Mouse (Mus musculus): ENCODE results near the gene Usp7. TPM values are rescaled to one million over a fixed set of nuclear protein-coding genes. Genes with fewer than 3 reads are reported as not detected.

Gene Usp7
- polyA plus RNA-seq, 1 experiment from 2014 or later, result 12.5 TPM

GRCm38 (mm10) chr16:8823661-8824060, 31.6 kb upstream of the Usp7 start:
- peaks cover 1% of the 10 kb centered on the region; the same call in 1 of the 2 replicates for H3K4me1 ChIP-seq (replicated peaks)
- H3K36me3 ChIP-seq, result no peaks in the 10 kb centered on the region
- no peak overlapping the region for H3K4me3 ChIP-seq
- H3K4me2 ChIP-seq, result no peak overlapping the region
- H3K27me3 ChIP-seq, result no peaks in the 10 kb centered on the region
- no peak overlapping the region for H3K27ac ChIP-seq
- ATAC-seq (replicated peaks; ENCODE audit: insufficient number of reproducible peaks, insufficient read depth, low FRiP score, low read depth), result no peak
- H3K9me3 ChIP-seq (replicated peaks), result no peaks in the 10 kb centered on the region
- WGBS, result 67% methylated on average over 2 of the region's 2 CpGs
- no peak overlapping the region for H3K9ac ChIP-seq

GRCm38 (mm10) chr16:8822586-8822985, 30.5 kb upstream of the Usp7 start:
- Histone ChIP-seq H3K4me3 (no peak overlapping the region), H3K9ac (no peak overlapping the region), H3K27ac (no peak overlapping the region), H3K4me1 (replicated peaks) (no peaks in the 10 kb centered on the region), H3K36me3 (no peaks in the 10 kb centered on the region), H3K9me3 (replicated peaks) (no peaks in the 10 kb centered on the region), H3K27me3 (no peaks in the 10 kb centered on the region), H3K4me2 (no peak overlapping the region)
- no peak for ATAC-seq (replicated peaks; ENCODE audit: insufficient number of reproducible peaks, insufficient read depth, low FRiP score, low read depth)
- WGBS, result 77% methylated on average over 4 of the region's 4 CpGs

GRCm38 (mm10) chr16:8821429-8821828, 29.3 kb upstream of the Usp7 start:
- H3K36me3 ChIP-seq, result no peaks in the 10 kb centered on the region
- H3K9ac ChIP-seq, result no peak overlapping the region
- H3K27ac ChIP-seq, result no peak overlapping the region
- H3K27me3 ChIP-seq, result no peaks in the 10 kb centered on the region
- 60% methylated on average over 1 of the region's 1 CpGs for WGBS
- no peaks in the 10 kb centered on the region for H3K4me1 ChIP-seq (replicated peaks)
- H3K4me3 ChIP-seq, result no peak overlapping the region
- H3K9me3 ChIP-seq (replicated peaks), result no peaks in the 10 kb centered on the region
- ATAC-seq (replicated peaks; ENCODE audit: insufficient number of reproducible peaks, insufficient read depth, low FRiP score, low read depth), result no peak
- no peak overlapping the region for H3K4me2 ChIP-seq

- Histone ChIP-seq H3K9ac (no peak overlapping the region), H3K9me3 (replicated peaks) (no peaks in the 10 kb centered on the region), H3K4me2 (no peak overlapping the region), H3K4me3 (no peak overlapping the region), H3K27me3 (no peaks in the 10 kb centered on the region), H3K4me1 (replicated peaks) (no peaks in the 10 kb centered on the region), H3K27ac (no peak overlapping the region), H3K36me3 (no peaks in the 10 kb centered on the region)
- 61% methylated on average over 4 of the region's 4 CpGs for WGBS
- ATAC-seq (replicated peaks; ENCODE audit: insufficient number of reproducible peaks, insufficient read depth, low FRiP score, low read depth), result no peak
Observed at GRCm38 (mm10) chr16:8817872-8818271, 25.8 kb upstream of the Usp7 start.

- H3K9me3 ChIP-seq (replicated peaks), result no peaks in the 10 kb centered on the region
- no peak overlapping the region for H3K4me2 ChIP-seq
- no peaks in the 10 kb centered on the region for H3K27me3 ChIP-seq
- WGBS, result 85% methylated on average over 14 of the region's 14 CpGs
- ATAC-seq (replicated peaks; ENCODE audit: insufficient number of reproducible peaks, insufficient read depth, low FRiP score, low read depth), result peak; percentile 35; the same call in 1 of the 2 replicates
- H3K4me3 ChIP-seq, result no peak overlapping the region
- H3K27ac ChIP-seq, result no peak overlapping the region
- H3K9ac ChIP-seq, result no peak overlapping the region
- H3K4me1 ChIP-seq (replicated peaks), result no peaks in the 10 kb centered on the region
- no peaks in the 10 kb centered on the region for H3K36me3 ChIP-seq
Observed at GRCm38 (mm10) chr16:8810399-8811127, 18.5 kb upstream of the Usp7 start.

GRCm38 (mm10) chr16:8806703-8807102, 14.6 kb upstream of the Usp7 start:
- Histone ChIP-seq H3K4me2 (no peak overlapping the region), H3K36me3 (no peaks in the 10 kb centered on the region), H3K9me3 (replicated peaks) (no peaks in the 10 kb centered on the region), H3K27ac (no peak overlapping the region), H3K4me3 (no peak overlapping the region), H3K4me1 (replicated peaks) (no peaks in the 10 kb centered on the region), H3K9ac (no peak overlapping the region), H3K27me3 (no peaks in the 10 kb centered on the region)
- ATAC-seq (replicated peaks; ENCODE audit: insufficient number of reproducible peaks, insufficient read depth, low FRiP score, low read depth), result no peak
- 21% methylated on average over 4 of the region's 4 CpGs for WGBS

GRCm38 (mm10) chr16:8795906-8796305, 3.8 kb upstream of the Usp7 start:
- Histone ChIP-seq H3K9ac (no peak overlapping the region), H3K9me3 (replicated peaks) (no peaks in the 10 kb centered on the region), H3K4me1 (replicated peaks) (no peaks in the 10 kb centered on the region)

GRCm38 (mm10) chr16:8794952-8795351, 2.8 kb upstream of the Usp7 start:
- H3K36me3 ChIP-seq, result no peaks in the 10 kb centered on the region
- H3K4me1 ChIP-seq (replicated peaks), result no peaks in the 10 kb centered on the region
- no peak overlapping the region for H3K9ac ChIP-seq
- no peaks in the 10 kb centered on the region for H3K27me3 ChIP-seq
- no peaks in the 10 kb centered on the region for H3K9me3 ChIP-seq (replicated peaks)
- H3K27ac ChIP-seq, result no peak overlapping the region
- 7% methylated on average over 3 of the region's 3 CpGs for WGBS
- H3K4me2 ChIP-seq, result no peak overlapping the region
- no peak overlapping the region for H3K4me3 ChIP-seq
- no peak for ATAC-seq (replicated peaks; ENCODE audit: insufficient number of reproducible peaks, insufficient read depth, low FRiP score, low read depth)

More at GRCm38 (mm10) chr16:8795906-8796305, 3.8 kb upstream of the Usp7 start:
- H3K4me3 ChIP-seq, result no peak overlapping the region
- H3K27ac ChIP-seq, result no peak overlapping the region
- H3K4me2 ChIP-seq, result no peak overlapping the region
- no peaks in the 10 kb centered on the region for H3K36me3 ChIP-seq
- ATAC-seq (replicated peaks; ENCODE audit: insufficient number of reproducible peaks, insufficient read depth, low FRiP score, low read depth), result no peak
- 60% methylated on average over 2 of the region's 2 CpGs for WGBS
- no peaks in the 10 kb centered on the region for H3K27me3 ChIP-seq

- Histone ChIP-seq H3K27ac (no peak overlapping the region), H3K36me3 (no peaks in the 10 kb centered on the region), H3K4me2 (no peak overlapping the region), H3K9me3 (replicated peaks) (no peaks in the 10 kb centered on the region), H3K27me3 (no peaks in the 10 kb centered on the region), H3K4me1 (replicated peaks) (no peaks in the 10 kb centered on the region), H3K9ac (no peak overlapping the region), H3K4me3 (no peak overlapping the region)
- WGBS, result 73% methylated on average over 4 of the region's 4 CpGs
- no peak for ATAC-seq (replicated peaks; ENCODE audit: insufficient number of reproducible peaks, insufficient read depth, low FRiP score, low read depth)
Observed at GRCm38 (mm10) chr16:8790886-8791285, 1.2 kb downstream of the Usp7 start.

- H3K4me3 ChIP-seq, result no peak overlapping the region
- no peak overlapping the region for H3K4me2 ChIP-seq
- H3K36me3 ChIP-seq, result no peaks in the 10 kb centered on the region
- no peak overlapping the region for H3K27ac ChIP-seq
- no peaks in the 10 kb centered on the region for H3K4me1 ChIP-seq (replicated peaks)
- no peak overlapping the region for H3K9ac ChIP-seq
- ATAC-seq (replicated peaks; ENCODE audit: insufficient number of reproducible peaks, insufficient read depth, low FRiP score, low read depth), result no peak
- 51% methylated on average over 3 of the region's 3 CpGs for WGBS
- H3K9me3 ChIP-seq (replicated peaks), result no peaks in the 10 kb centered on the region
- no peaks in the 10 kb centered on the region for H3K27me3 ChIP-seq
Observed at GRCm38 (mm10) chr16:8784753-8785152, 7.4 kb downstream of the Usp7 start.

GRCm38 (mm10) chr16:8783198-8783913, 8.8 kb downstream of the Usp7 start:
- H3K9me3 ChIP-seq (replicated peaks), result no peaks in the 10 kb centered on the region
- no peak overlapping the region for H3K4me3 ChIP-seq
- H3K9ac ChIP-seq, result no peak overlapping the region
- H3K4me2 ChIP-seq, result no peak overlapping the region
- no peaks in the 10 kb centered on the region for H3K4me1 ChIP-seq (replicated peaks)
- H3K27ac ChIP-seq, result no peak overlapping the region
- no peak for ATAC-seq (replicated peaks; ENCODE audit: insufficient number of reproducible peaks, insufficient read depth, low FRiP score, low read depth)
- no peaks in the 10 kb centered on the region for H3K27me3 ChIP-seq
- 75% methylated on average over 16 of the region's 16 CpGs for WGBS
- no peaks in the 10 kb centered on the region for H3K36me3 ChIP-seq

- 87% methylated on average over 2 of the region's 2 CpGs for WGBS
- Histone ChIP-seq H3K4me1 (replicated peaks) (no peaks in the 10 kb centered on the region), H3K36me3 (no peaks in the 10 kb centered on the region), H3K27me3 (no peaks in the 10 kb centered on the region), H3K27ac (no peak overlapping the region), H3K4me3 (no peak overlapping the region), H3K9ac (no peak overlapping the region), H3K4me2 (no peak overlapping the region), H3K9me3 (replicated peaks) (no peaks in the 10 kb centered on the region)
- no peak for ATAC-seq (replicated peaks; ENCODE audit: insufficient number of reproducible peaks, insufficient read depth, low FRiP score, low read depth)
Observed at GRCm38 (mm10) chr16:8781660-8782059, 10.4 kb downstream of the Usp7 start.
